Mouse (Mus musculus): Measurements from ENCODE around the gene Bmpr2. TPM values are rescaled to one million over a fixed set of nuclear protein-coding genes. Genes with fewer than 3 reads are reported as not detected.
A peak's percentile ranks its signal among the peaks of the same experiment; 100 is the strongest.
"Not testable (repeated sequence)": the region's sequence is repeated elsewhere in the genome, so short reads cannot be mapped to it uniquely, and the experiment has no call there.

The Bmpr2 gene
- 60.4 and 60.8 TPM in 2 replicates for polyA plus RNA-seq (2011; ENCODE audit: insufficient read length, low read depth, missing spikeins)

DNA sequence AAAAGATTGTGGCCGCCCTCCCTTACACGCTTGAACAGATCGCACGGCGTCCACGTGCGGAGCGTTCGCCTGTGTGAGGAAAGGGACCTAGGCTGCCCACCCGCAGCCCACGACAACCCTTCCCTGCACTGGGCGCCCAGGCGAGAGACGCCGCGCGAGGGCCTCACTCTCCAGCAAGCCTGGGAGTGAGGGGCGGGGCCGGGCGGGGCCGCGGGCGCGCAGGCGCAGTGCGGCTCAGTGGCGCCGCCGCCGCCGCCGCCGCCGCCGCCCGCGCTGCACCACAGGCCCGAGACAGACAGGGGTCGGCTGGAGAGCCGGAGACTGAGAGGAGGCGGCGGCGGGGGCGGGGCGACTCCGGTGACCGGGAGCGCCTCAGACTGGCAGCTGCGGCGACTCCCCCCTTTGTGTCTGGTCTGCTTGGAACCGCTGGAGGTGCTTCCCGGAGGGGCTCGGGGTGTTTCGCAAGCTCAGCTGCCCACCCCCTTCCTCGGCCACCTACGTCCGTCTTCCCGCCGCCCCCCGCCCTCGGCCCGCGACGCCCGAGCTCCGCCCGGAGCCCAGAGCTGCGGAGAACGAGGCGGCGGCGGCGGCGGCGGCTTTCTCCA, at the start of gene Bmpr2:
Bmpr2 (plus strand) TSS at position 237 of the 605 bp plus-strand sequence.
- Histone ChIP-seq H3K27ac (ENCODE audit: insufficient read depth, low read length) (peak within 1 kb of the TSS; percentile 96), H3K4me1 (ENCODE audit: control insufficient read depth, insufficient read depth, low read length) (no peaks in the 10 kb centered on the region), H3K4me3 (ENCODE audit: insufficient read depth, low read length) (peak within 1 kb of the TSS; percentile 95)
- TF ChIP-seq POLR2A (IDR thresholded peaks at IDR 0.05; ENCODE audit: low read depth, low read length) (peak; percentile 98), CTCF (IDR thresholded peaks at IDR 0.05; ENCODE audit: borderline replicate concordance, insufficient read depth, low read length) (no peak)

DNA sequence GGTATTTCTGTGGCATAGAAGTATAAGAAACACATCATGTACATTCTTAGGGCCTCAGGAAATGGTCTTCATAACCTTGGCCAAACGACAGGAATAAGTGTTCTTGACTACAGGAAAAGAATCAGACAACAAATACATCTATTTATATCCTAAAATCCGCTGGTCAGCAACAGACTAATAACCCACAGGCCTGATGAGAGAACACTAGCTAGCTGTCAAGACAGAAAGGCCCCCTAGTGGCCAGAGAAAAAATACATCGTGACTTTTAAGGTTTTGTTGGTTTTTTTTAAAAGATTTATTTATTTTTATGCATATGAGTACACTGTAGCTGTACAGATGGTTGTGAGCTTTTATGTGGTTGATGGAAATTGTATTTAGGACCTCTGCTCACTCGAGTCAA, 43.3 kb upstream of the Bmpr2 start:
- H3K4me1 ChIP-seq (ENCODE audit: control insufficient read depth, insufficient read depth, low read length) = no peaks in the 10 kb centered on the region
- H3K27ac ChIP-seq (ENCODE audit: insufficient read depth, low read length) = no peak overlapping the region
- TF ChIP-seq POLR2A (IDR thresholded peaks at IDR 0.05; ENCODE audit: low read depth, low read length) (no peak), CTCF (IDR thresholded peaks at IDR 0.05; ENCODE audit: borderline replicate concordance, insufficient read depth, low read length) (no peak)
- H3K4me3 ChIP-seq (ENCODE audit: insufficient read depth, low read length) = no peak overlapping the region

DNA sequence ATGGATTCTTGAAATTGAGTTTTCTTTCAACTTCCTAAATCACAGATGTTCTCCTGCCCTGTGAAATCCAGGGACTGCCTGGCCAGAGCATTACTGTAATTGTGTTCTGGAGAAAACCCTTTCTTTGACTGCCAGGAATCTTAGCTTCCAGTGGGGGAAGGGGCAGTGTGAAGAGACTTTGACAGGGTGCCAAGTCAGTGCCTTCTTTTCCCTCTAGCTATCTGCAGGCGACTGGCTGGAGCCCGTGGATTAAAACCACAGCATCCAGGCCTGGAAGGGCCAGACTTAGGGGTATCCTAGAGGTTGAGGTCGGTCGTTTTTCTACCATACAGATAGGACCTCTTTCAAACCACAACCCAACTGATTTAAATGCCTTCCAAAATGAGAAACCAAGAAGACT, 37.5 kb upstream of the Bmpr2 start:
- no peak overlapping the region for H3K4me3 ChIP-seq (ENCODE audit: insufficient read depth, low read length)
- TF ChIP-seq CTCF (IDR thresholded peaks at IDR 0.05; ENCODE audit: borderline replicate concordance, insufficient read depth, low read length) (no peak), POLR2A (IDR thresholded peaks at IDR 0.05; ENCODE audit: low read depth, low read length) (no peak)
- no peaks in the 10 kb centered on the region for H3K4me1 ChIP-seq (ENCODE audit: control insufficient read depth, insufficient read depth, low read length)
- H3K27ac ChIP-seq (ENCODE audit: insufficient read depth, low read length) = no peak overlapping the region; the same call in 1 of the 2 replicates

DNA sequence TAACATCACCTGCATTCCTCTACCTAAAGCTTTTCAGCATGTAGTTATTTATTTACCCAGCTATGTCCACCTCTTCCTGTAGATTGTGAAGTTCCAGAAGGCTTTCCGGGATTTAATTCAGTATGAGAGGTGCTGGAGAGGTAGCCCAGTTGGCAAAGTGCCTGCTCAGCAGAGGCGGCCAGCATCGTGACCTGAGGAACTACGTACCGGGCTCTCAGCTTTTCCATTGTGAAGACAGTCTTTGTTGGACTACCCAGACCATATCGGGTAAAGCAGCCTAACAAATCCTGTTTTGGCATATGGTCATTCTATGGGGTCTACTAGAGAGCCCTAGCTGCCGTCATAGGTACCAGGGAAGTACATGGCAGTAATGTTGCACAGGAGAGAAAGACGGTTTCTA, 33.1 kb upstream of the Bmpr2 start:
- no peak overlapping the region for H3K27ac ChIP-seq (ENCODE audit: insufficient read depth, low read length)
- no peaks in the 10 kb centered on the region for H3K4me1 ChIP-seq (ENCODE audit: control insufficient read depth, insufficient read depth, low read length)
- TF ChIP-seq POLR2A (IDR thresholded peaks at IDR 0.05; ENCODE audit: low read depth, low read length) = no peak
- no peak for TF ChIP-seq CTCF (IDR thresholded peaks at IDR 0.05; ENCODE audit: borderline replicate concordance, insufficient read depth, low read length)
- H3K4me3 ChIP-seq (ENCODE audit: insufficient read depth, low read length) = no peak overlapping the region

DNA sequence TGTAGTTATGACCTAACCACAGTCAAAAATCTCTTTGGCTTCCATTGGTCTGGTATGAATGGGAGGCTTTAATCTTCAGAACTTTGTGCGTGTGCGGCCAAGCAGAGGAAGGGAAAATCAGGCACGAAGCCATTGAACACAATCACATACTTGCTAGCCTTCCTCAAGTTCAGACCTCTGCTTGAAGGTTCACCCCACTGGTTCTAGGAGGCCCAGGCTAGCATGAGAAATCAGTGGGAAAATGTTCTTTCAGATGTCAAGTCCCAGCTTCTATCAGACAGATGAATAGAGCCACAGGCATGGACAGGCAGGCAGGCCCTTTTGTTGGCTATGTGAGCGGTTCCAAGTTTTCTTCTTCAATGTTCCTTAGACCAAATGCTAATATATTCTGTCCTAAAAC, 32.5 kb upstream of the Bmpr2 start:
- no peaks in the 10 kb centered on the region for H3K4me1 ChIP-seq (ENCODE audit: control insufficient read depth, insufficient read depth, low read length)
- no peak overlapping the region for H3K27ac ChIP-seq (ENCODE audit: insufficient read depth, low read length)
- no peak overlapping the region for H3K4me3 ChIP-seq (ENCODE audit: insufficient read depth, low read length)
- TF ChIP-seq POLR2A (IDR thresholded peaks at IDR 0.05; ENCODE audit: low read depth, low read length) (no peak), CTCF (IDR thresholded peaks at IDR 0.05; ENCODE audit: borderline replicate concordance, insufficient read depth, low read length) (no peak)

DNA sequence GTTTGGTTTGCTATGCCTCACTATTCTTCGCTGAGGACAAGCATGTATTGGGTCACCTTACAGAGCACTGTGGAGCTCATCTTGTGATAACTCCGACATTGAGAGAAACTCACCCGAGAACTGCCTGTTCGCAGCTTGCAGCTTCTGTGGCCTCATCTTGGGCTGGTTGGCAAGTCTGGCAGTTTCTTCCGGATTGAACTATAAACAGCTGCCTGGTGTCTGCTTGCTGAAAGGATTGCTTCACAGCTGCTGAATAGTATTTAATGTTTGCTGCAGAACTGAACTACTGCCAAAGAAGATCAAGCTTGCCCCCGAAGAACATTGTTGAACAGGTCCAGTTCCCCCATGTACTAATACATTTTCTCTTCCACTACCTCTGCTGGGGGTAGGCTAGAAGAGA, 29.1 kb upstream of the Bmpr2 start:
- H3K27ac ChIP-seq (ENCODE audit: insufficient read depth, low read length) = no peak overlapping the region
- H3K4me1 ChIP-seq (ENCODE audit: control insufficient read depth, insufficient read depth, low read length) = no peaks in the 10 kb centered on the region
- TF ChIP-seq CTCF (IDR thresholded peaks at IDR 0.05; ENCODE audit: borderline replicate concordance, insufficient read depth, low read length) (no peak), POLR2A (IDR thresholded peaks at IDR 0.05; ENCODE audit: low read depth, low read length) (no peak)
- H3K4me3 ChIP-seq (ENCODE audit: insufficient read depth, low read length) = no peak overlapping the region

DNA sequence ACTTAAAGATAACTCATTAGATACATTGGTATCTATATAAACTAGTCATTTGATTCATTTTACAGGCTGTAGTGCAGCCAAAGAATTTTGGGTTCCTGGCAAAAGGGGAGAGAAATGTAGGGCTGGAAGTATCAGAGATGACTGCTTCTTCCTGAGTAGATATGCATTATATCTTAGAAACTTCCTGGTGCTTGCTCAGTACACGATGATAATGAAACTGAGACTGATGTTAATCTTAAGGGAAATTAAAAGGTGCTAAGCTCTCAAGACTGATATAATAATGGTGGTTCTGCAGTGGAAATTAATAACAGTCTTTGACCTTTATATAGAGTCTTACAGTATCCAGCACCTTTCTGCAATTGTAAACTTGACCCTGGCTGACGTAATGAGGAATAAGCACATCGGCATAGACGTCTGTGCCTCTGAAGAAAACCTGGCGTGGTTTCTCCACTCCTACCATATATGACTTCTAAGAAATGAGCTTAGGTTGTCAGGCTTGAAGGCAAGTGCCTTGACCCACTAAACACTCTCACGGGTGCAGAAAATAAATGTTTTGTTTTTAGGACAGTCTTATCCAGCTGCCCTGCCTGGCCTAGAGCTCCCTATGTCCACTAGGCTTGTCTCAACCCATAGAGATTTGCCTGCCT, 24.3 kb upstream of the Bmpr2 start:
- H3K27ac ChIP-seq (ENCODE audit: insufficient read depth, low read length) = no peak overlapping the region
- H3K4me3 ChIP-seq (ENCODE audit: insufficient read depth, low read length) = no peak overlapping the region
- TF ChIP-seq CTCF (IDR thresholded peaks at IDR 0.05; ENCODE audit: borderline replicate concordance, insufficient read depth, low read length) = no peak
- no peaks in the 10 kb centered on the region for H3K4me1 ChIP-seq (ENCODE audit: control insufficient read depth, insufficient read depth, low read length)

DNA sequence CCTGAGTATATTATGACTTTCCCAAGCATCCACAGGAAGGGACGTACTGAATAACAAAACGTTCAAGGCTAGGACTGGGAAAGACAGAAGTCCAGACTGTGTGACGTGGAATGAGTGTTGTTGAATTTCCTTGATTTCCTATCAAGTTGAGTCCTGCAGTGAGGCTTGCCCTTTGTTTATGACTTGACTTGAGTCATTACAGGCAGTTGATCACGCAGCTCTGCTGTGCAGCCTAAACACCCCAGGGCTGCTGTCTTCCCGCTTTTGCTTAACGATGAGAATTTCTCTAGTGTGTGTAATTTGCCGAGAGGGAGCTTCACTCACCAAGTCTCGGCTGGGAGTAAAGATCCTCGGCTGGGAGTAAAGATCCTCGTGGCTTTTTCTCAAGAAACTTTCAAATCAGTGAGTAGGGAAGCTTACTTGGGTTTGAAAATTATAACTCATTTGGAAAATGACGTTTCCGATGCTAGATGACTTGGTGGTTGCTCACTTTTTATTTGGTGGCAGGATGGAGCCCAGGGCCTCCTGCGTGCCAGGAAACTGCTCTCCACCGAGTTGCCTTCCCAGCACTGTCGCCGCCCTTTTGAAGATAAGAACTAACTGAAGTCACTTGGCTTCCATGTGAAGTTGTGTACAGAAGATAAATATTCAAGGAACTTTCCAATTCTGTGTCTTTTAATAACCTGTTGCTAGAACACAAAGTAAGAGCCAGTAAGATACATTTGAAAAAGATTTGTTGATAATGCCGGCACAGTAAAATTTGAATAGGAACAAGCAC, 23.4 kb upstream of the Bmpr2 start:
- Histone ChIP-seq H3K4me1 (ENCODE audit: control insufficient read depth, insufficient read depth, low read length) (no peaks in the 10 kb centered on the region), H3K4me3 (ENCODE audit: insufficient read depth, low read length) (no peak overlapping the region), H3K27ac (ENCODE audit: insufficient read depth, low read length) (no peak overlapping the region)
- TF ChIP-seq POLR2A (IDR thresholded peaks at IDR 0.05; ENCODE audit: low read depth, low read length) (no peak), CTCF (IDR thresholded peaks at IDR 0.05; ENCODE audit: borderline replicate concordance, insufficient read depth, low read length) (no peak)

DNA sequence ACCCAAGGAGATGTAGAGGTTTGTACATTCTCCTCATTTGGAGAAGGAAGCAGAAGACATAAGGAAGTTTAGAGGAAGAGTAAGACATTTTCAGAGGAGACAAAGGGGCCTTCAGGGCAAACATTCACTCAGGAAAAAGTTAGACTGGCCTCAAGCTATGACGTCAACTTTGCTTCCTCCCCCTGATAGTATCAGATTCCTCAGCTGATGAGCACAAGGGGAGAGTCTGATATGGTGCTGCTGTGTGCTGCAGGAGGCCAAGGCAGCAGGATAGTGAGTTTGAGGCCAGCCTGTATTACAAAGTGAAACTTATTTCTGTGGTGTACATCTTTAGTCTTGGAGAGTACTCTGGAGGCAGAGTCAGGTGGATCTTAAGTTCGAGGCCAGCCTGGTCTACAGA, 14.2 kb upstream of the Bmpr2 start:
- Histone ChIP-seq H3K4me1 (ENCODE audit: control insufficient read depth, insufficient read depth, low read length) (no peaks in the 10 kb centered on the region), H3K4me3 (ENCODE audit: insufficient read depth, low read length) (no peak overlapping the region), H3K27ac (ENCODE audit: insufficient read depth, low read length) (no peak overlapping the region)
- TF ChIP-seq POLR2A (IDR thresholded peaks at IDR 0.05; ENCODE audit: low read depth, low read length) = no peak
- no peak for TF ChIP-seq CTCF (IDR thresholded peaks at IDR 0.05; ENCODE audit: borderline replicate concordance, insufficient read depth, low read length)

DNA sequence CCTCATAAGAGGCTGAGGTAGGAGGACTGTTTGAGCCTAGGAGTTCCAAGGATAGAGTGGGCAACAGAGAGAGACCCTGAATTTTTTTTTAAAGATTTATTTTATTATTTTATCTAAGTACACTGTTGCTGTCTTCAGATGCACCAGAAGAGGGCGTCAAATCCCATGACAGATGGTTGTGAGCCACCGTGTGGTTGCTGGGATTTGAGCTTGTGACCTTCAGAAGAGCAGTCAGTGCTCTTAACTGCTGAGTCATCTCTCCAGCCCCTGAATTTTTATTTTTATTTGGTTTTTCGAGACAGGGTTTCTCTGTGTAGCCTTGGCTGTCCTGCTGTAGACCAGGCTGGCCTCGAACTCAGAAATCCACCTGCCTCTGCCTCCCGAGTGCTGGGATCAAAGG, 13.5 kb upstream of the Bmpr2 start:
- H3K4me3 ChIP-seq (ENCODE audit: insufficient read depth, low read length); H3K27ac ChIP-seq (ENCODE audit: insufficient read depth, low read length); H3K4me1 ChIP-seq (ENCODE audit: control insufficient read depth, insufficient read depth, low read length): not testable (repeated sequence)
